Mouse (Mus musculus) forebrain, embryonic 16.5 days (tissue): ENCODE data around the gene Hist1h3f. TPM values are rescaled to one million over a fixed set of nuclear protein-coding genes. Genes with fewer than 3 reads are reported as not detected.
"Not testable (repeated sequence)": the region's sequence is repeated elsewhere in the genome, so short reads cannot be mapped to it uniquely, and the experiment has no call there.

ENCODE experiments used
- ATAC-seq: fragments of 200-750 bp; cut with Nextera tagmentation; 2 replicates; pipeline ENCODE4 v1.8.0; 2017; ENCODE audit warnings: mild to moderate bottlenecking, moderate library complexity
- H3K27ac ChIP-seq: fragments of 300-500 bp; sonication (generic); 2 replicates; pipeline ENCODE4 v1.5.1; 2014; ENCODE audit warnings: low read length, control low read depth
- H3K27me3 ChIP-seq: fragments of 300-500 bp; sonication (generic); replicated peaks from 2 replicates; pipeline ENCODE4 v1.6.1; 2014; ENCODE audit warnings: low read length; ENCODE audit not compliant: control insufficient read depth, insufficient read depth
- H3K36me3 ChIP-seq: fragments of 300-500 bp; sonication (generic); 2 replicates; pipeline ENCODE4 v1.6.1; 2014; ENCODE audit not compliant: control insufficient read depth, insufficient read depth
- H3K4me1 ChIP-seq: fragments of 300-500 bp; sonication (generic); replicated peaks from 2 replicates; pipeline ENCODE4 v1.6.1; 2014; ENCODE audit warnings: low read length; ENCODE audit not compliant: control insufficient read depth, insufficient read depth
- H3K4me2 ChIP-seq: fragments of 300-500 bp; sonication (generic); 2 replicates; pipeline ENCODE4 v1.6.1; 2014; ENCODE audit warnings: mild to moderate bottlenecking, low read length, control low read depth
- H3K4me3 ChIP-seq: fragments of 300-500 bp; sonication (generic); replicated peaks from 2 replicates; pipeline ENCODE4 v1.5.1; 2014; ENCODE audit warnings: mild to moderate bottlenecking, low read length, control low read depth
- H3K9ac ChIP-seq: fragments of 300-500 bp; sonication (generic); replicated peaks from 2 replicates; pipeline ENCODE4 v1.6.1; 2014; ENCODE audit warnings: low read depth, low read length, control low read depth
- H3K9me3 ChIP-seq: fragments of 300-500 bp; sonication (generic); 2 replicates; pipeline ENCODE4 v1.6.1; 2016; ENCODE audit warnings: low read length; ENCODE audit not compliant: control insufficient read depth
- WGBS: fragments of 180-500 bp; shearing (Covaris S2); extraction: QIAGEN DNeasy Blood & Tissue Kit; methylation state at CpG from one replicate; pipeline ENCODE4 v1.1.7; 2014; 5-methylcytosine and 5-hydroxymethylcytosine counted together
- polyA plus RNA-seq: library from polyadenylated mRNA; unstranded; fragments of >200 nt; fragmentation: Nextera tagmentation; extraction: Ambion mirVana; gene quantifications from 2 replicates; pipeline ENCODE4 v1.2.1, GENCODE M21; 2015

Gene Hist1h3f
- polyA plus RNA-seq, 1 experiment from 2014 or later, result 0.30 TPM

DNA sequence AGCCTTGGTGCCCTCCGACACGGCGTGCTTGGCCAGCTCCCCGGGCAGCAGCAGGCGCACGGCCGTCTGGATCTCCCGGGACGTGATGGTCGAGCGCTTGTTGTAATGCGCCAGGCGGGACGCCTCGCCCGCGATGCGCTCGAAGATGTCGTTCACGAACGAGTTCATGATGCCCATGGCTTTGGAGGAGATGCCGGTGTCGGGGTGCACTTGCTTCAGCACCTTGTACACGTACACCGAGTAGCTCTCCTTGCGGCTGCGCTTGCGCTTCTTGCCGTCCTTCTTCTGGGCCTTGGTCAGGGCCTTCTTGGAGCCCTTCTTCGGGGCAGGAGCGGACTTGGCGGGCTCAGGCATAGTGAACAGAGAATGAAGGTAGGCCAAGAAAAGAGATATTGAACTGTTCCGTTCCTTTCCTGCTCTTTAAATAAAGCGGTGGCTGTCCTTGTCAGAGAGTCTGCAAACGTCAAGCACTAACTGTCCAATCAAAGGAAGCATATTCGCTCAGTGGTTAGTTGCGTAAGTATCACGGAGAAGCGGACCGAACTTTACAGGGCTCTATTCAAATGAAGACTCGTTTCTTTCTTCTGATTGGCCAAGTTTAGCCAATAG lies 749 bp upstream of the Hist1h3f start, which contains the start of gene Hist1h2bh:
Hist1h2bh (minus strand) TSS at position 394 of the 609 bp plus-strand sequence.
- peak; percentile 93 for ATAC-seq
- Histone ChIP-seq H3K4me2 (peak within 1 kb of the TSS; percentile 73), H3K4me3 (peak within 1 kb of the TSS; percentile 54), H3K27ac (peak within 1 kb of the TSS; percentile 94), H3K9ac (peak within 1 kb of the TSS; percentile 41)
- H3K4me1 ChIP-seq, H3K27me3 ChIP-seq, H3K9me3 ChIP-seq, H3K36me3 ChIP-seq: not testable (repeated sequence)
- WGBS, result under 1% methylated on average over 27 of the region's 42 CpGs

DNA sequence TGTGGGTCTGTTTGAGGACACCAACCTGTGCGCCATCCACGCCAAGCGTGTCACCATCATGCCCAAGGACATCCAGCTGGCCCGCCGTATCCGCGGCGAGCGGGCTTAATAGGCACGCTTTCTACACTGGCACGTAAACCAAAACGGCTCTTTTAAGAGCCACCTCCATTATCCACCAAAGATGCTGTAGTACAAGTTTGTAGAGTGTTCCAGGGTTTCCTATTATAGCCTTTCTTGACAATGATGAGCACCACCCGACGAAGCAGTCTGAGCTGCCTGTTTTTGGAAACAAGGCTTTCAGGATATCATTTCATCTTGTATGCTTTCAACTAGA lies 902 bp downstream of the Hist1h3f start:
- not testable (repeated sequence) for H3K36me3 ChIP-seq, H3K9me3 ChIP-seq, H3K4me1 ChIP-seq, H3K27me3 ChIP-seq
- Histone ChIP-seq H3K4me3 (peak overlapping the region; percentile 54), H3K9ac (0 out of 2 replicates have a peak overlapping the region, but pooled peaks have one; percentile 42), H3K4me2 (peak overlapping the region; percentile 45), H3K27ac (peak overlapping the region; percentile 94)
- peak; percentile 14 for ATAC-seq
- WGBS, result 1% methylated on average over 12 of the region's 14 CpGs

DNA sequence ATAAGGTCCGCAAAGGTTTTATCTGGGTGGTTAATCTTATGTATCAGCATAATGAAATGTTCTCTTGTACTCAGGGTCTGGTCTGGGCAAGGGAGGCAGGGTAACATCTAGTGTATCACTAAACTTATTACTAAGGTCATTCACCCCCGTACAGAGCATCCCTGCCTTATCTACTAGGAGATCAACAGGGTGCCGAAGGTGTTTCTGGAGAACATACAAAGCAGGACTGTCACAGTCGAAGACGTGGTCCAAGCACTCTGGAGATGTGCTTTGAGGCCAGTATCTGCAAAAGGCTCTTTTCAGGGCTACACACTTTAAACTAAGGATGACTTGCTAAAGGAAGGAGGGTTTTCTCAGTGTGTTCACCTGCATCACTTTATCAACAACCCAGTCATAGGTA lies 2.8 kb downstream of the Hist1h3f start:
- no peak overlapping the region for H3K4me2 ChIP-seq
- no peak overlapping the region for H3K27ac ChIP-seq
- no peak for ATAC-seq
- H3K4me3 ChIP-seq, result no peak overlapping the region
- H3K9me3 ChIP-seq, result no peaks in the 10 kb centered on the region
- no peaks in the 10 kb centered on the region for H3K27me3 ChIP-seq
- no peaks in the 10 kb centered on the region for H3K36me3 ChIP-seq
- peaks cover 8% of the 10 kb centered on the region for H3K4me1 ChIP-seq
- WGBS, result 82% methylated on average over 5 of the region's 5 CpGs
- H3K9ac ChIP-seq, result no peak overlapping the region

DNA sequence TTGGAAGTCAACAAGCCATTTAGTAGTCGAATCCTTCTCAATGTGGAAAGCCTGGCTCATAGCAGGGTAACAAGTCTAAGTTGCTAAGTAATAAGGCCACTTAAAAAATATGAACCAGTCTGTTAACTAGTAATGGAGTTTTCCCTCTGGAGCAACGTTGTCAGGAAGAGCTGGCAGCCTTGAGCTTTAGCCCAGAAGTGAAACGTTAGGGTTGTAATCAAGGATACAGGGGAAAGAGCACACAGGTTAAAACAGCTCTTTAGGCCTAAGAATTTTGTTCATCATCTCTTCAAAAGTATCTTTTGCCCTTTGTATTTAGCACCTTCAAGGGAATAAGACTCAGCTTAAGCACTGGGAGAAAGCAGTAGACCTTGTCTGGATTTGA lies 6.9 kb downstream of the Hist1h3f start:
- Histone ChIP-seq H3K4me2 (peak overlapping the region; percentile 62), H3K36me3 (no peaks in the 10 kb centered on the region), H3K4me3 (peak overlapping the region; percentile 44), H3K4me1 (peaks cover 16% of the 10 kb centered on the region), H3K27ac (peak overlapping the region; percentile 81), H3K9me3 (no peaks in the 10 kb centered on the region), H3K9ac (peak overlapping the region; percentile 58), H3K27me3 (no peaks in the 10 kb centered on the region)
- 4% methylated on average over 3 of the region's 3 CpGs for WGBS
- no peak for ATAC-seq

DNA sequence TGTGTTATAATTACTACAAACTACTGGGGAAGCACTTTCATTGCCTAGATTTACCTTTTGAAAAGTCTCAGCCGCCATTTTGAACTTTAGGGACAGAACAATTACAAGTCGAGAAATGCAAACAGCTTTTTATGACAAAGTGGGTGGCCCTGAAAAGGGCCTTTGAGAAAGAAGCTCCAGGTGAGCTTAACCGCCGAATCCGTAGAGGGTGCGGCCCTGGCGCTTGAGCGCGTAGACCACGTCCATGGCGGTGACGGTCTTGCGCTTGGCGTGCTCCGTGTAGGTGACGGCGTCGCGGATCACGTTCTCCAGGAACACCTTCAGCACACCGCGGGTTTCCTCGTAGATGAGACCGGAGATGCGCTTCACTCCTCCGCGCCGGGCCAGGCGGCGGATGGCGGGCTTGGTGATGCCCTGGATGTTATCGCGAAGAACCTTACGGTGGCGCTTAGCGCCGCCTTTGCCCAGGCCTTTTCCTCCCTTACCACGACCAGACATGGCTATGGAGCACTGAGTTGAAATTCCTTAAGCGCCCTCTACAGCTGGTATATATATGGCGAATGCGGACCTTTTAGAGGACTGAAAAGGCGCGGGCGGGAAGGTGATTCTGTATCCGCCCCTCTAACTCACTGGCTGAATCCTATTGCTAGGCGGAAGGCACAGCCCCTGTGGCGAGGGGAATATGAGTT lies 7.4 kb downstream of the Hist1h3f start, which contains the start of gene Hist1h4f:
Hist1h4f (minus strand) TSS at position 503 of the 689 bp plus-strand sequence.
- peak within 1 kb of the TSS; percentile 81 for H3K27ac ChIP-seq
- peak within 1 kb of the TSS; percentile 62 for H3K4me2 ChIP-seq
- not testable (repeated sequence) for H3K36me3 ChIP-seq, H3K27me3 ChIP-seq, H3K9me3 ChIP-seq
- peak within 1 kb of the TSS; percentile 44 for H3K4me3 ChIP-seq
- H3K4me1 ChIP-seq, result peaks cover 15% of the 10 kb centered on the region
- H3K9ac ChIP-seq, result peak within 1 kb of the TSS; percentile 58
- WGBS, result under 1% methylated on average over 47 of the region's 47 CpGs
- peak; percentile 84 for ATAC-seq

DNA sequence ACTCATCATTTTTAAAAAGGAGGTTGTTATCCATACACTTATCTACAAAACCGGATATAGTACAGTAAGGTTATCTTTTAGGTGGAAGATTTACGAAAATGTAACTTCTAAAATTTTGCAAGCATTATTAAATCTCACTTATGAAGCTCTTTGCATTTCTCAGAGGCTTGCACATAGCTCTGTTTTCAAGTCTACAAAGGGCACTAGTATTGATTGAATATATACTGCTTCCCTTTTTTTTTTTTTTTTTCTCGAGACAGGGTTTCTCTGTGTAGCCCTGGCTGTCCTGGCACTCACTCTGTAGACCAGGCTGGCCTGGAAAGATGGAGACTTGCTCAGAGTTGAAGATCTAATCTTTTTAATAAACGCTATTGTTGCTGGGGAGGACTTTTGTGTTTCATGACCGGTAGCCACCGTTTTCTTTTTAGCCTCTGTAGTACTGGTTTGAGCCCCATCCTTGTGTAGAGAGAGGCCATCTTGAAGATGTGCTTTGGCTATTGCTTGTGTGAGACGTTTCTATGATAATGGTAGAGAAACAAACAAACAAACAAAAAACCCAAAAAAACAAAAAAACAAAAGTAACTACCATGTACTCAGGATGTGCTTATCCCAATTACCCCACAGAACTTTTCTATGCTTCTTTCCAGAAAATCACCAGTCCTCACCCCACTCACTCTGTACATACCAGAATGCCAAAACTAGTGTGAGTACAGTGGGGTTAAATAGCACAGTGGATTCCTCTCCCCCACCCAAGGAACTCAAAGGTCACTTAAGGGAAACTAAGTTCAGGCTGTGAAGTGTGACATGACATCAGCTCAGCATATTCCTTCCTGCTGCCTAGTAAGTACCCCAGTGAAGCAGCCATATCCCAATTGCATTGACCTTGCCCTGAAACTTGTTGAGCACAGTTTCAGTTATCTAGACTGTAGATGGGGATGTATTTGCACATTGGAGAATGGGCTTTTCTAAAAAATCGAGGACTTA lies 8.4 kb downstream of the Hist1h3f start:
- no peaks in the 10 kb centered on the region for H3K9me3 ChIP-seq
- H3K4me2 ChIP-seq, result peak overlapping the region; percentile 62
- H3K4me3 ChIP-seq, result peak overlapping the region; percentile 44
- H3K36me3 ChIP-seq, result no peaks in the 10 kb centered on the region
- ATAC-seq, result no peak
- H3K4me1 ChIP-seq, result peaks cover 16% of the 10 kb centered on the region
- peak overlapping the region; percentile 81 for H3K27ac ChIP-seq
- WGBS, result 42% methylated on average over 8 of the region's 8 CpGs
- no peaks in the 10 kb centered on the region for H3K27me3 ChIP-seq
- H3K9ac ChIP-seq, result no peak overlapping the region

DNA sequence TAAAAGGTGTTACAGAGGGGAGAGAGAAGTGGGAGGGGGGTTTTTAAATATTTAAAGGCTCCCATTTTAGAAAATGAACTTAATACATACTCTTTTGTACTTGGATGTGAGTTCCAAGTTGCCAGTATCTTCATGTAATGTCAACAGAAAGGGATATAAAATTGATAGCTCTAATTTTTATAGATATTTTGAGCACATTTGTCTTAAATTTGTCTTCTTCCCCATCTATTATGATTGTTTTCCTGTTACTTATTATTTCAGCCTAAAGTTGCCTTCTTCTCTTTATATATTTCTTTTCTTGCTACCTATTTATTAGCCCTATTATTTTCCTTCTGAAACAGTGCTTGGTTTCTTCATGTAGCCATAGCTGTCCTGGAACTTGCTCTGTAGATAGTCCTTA lies 9.1 kb downstream of the Hist1h3f start, which contains the start of gene Hist1h1d:
Hist1h1d (plus strand) TSS at position 301 of the 400 bp plus-strand sequence.
- H3K9ac ChIP-seq, result no peak within 1 kb of the TSS
- ATAC-seq, result no peak
- H3K4me2 ChIP-seq, result peak within 1 kb of the TSS; percentile 62
- peak within 1 kb of the TSS; percentile 80 for H3K27ac ChIP-seq
- peaks cover 16% of the 10 kb centered on the region for H3K4me1 ChIP-seq
- H3K27me3 ChIP-seq, result no peaks in the 10 kb centered on the region
- H3K9me3 ChIP-seq, result no peaks in the 10 kb centered on the region
- no peaks in the 10 kb centered on the region for H3K36me3 ChIP-seq
- no peak within 1 kb of the TSS for H3K4me3 ChIP-seq

DNA sequence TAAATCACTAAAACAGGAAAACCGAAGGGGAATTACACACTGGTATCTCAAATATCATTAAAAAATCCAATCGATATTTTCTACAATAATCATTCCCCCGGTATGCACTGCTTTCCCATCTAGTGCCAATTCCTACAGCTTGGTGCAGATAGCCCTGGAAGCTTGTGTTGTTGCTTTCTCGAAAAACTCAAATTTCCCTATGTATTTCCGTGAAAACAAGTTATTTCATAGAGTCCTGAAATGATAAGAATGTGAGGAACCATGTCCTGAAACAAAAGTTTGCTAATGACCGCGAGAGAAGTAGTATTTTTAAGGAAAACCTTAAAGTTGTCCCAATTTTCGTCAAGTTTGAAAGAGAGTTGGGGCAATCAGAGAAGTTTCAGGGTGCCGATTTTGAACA lies 10.5 kb downstream of the Hist1h3f start:
- Histone ChIP-seq H3K36me3 (no peaks in the 10 kb centered on the region), H3K27me3 (no peaks in the 10 kb centered on the region), H3K4me1 (peaks cover 16% of the 10 kb centered on the region), H3K9me3 (no peaks in the 10 kb centered on the region), H3K27ac (peak overlapping the region; percentile 80), H3K4me3 (peak overlapping the region; percentile 58), H3K4me2 (peak overlapping the region; percentile 99), H3K9ac (peak overlapping the region; percentile 45)
- WGBS, result 17% methylated on average over 9 of the region's 9 CpGs
- ATAC-seq, result no peak
